Mouse (Mus musculus): ENCODE results near the gene Clic4. TPM values are rescaled to one million over a fixed set of nuclear protein-coding genes. Genes with fewer than 3 reads are reported as not detected.

Gene Clic4
- total and polyA plus RNA-seq, 3 experiments = 148 to 249 (median 248) TPM

DNA sequence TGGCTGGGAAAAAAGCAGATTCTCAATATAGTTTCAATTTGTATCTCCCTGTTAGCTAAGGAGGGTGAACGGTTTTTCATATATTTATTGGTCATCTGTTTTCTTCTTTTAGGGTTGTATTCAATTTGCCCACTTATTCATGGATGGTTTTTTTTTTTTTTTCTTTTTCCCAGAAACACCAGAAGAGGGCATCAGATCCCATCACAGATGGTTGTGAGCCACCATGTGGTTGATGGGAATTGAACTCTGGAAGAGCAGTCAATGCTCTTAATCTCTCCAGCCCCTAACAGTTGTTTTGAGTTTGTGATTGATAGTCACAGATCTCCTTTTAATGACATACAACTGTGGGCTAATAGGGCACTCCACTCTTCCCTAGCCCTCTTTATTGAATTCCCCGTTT is 62.8 kb downstream of the Clic4 start:
- WGBS = 84% methylated on average over 2 of the region's 2 CpGs
- intact Hi-C loops (cut with DNase I) = loop anchor here (5.0 kb wide), 1 partner anchor 318 kb away; no protein-coding TSS in a partner anchor
- no peak overlapping the region for H3K9ac ChIP-seq (ENCODE audit: low read depth, low read length)
- TF ChIP-seq POLR2A (IDR thresholded peaks at IDR 0.05; ENCODE audit: insufficient read depth, low read depth, low read length) (no peak), CTCF (IDR thresholded peaks at IDR 0.05) (0 out of 2 replicates have a peak, but pooled peaks have one; percentile 8), EP300 (IDR thresholded peaks at IDR 0.05; ENCODE audit: insufficient read depth, low read depth, low read length) (no peak)
- H3K27ac ChIP-seq = no peak overlapping the region
- H3K27me3 ChIP-seq (ENCODE audit: control insufficient read depth, insufficient read depth, low read length) = peaks cover 3% of the 10 kb centered on the region; the same call in 1 of the 2 replicates
- DNase-seq = no peak
- H3K36me3 ChIP-seq (ENCODE audit: control insufficient read depth, insufficient read depth, low read length) = no peaks in the 10 kb centered on the region
- peaks cover 2% of the 10 kb centered on the region; the same call in 1 of the 2 replicates for H3K4me1 ChIP-seq (ENCODE audit: control insufficient read depth, insufficient read depth, low read length)
- no peak overlapping the region for H3K4me3 ChIP-seq
- H3K79me2 ChIP-seq (replicated peaks; ENCODE audit: control insufficient read depth, insufficient read depth, low read length) = no peaks in the 10 kb centered on the region

GRCm38 (mm10) chr4:135205711-135206600 is 66.7 kb downstream of the Clic4 start:
- H3K4me3 ChIP-seq = peak overlapping the region; percentile 43
- no peak overlapping the region for H3K27ac ChIP-seq
- H3K27me3 ChIP-seq (ENCODE audit: control insufficient read depth, insufficient read depth, low read length) = peaks cover 3% of the 10 kb centered on the region; the same call in 1 of the 2 replicates
- H3K79me2 ChIP-seq (replicated peaks; ENCODE audit: control insufficient read depth, insufficient read depth, low read length) = no peaks in the 10 kb centered on the region
- H3K9ac ChIP-seq (ENCODE audit: low read depth, low read length) = peak overlapping the region; percentile 51
- TF ChIP-seq EP300 (IDR thresholded peaks at IDR 0.05; ENCODE audit: insufficient read depth, low read depth, low read length) (0 out of 2 replicates have a peak, but pooled peaks have one; percentile 32), CTCF (IDR thresholded peaks at IDR 0.05) (peak; percentile 96; the same call in 1 of the 2 replicates), POLR2A (IDR thresholded peaks at IDR 0.05; ENCODE audit: insufficient read depth, low read depth, low read length) (no peak)
- H3K4me1 ChIP-seq (ENCODE audit: control insufficient read depth, insufficient read depth, low read length) = peaks cover 5% of the 10 kb centered on the region; the same call in 1 of the 2 replicates
- intact Hi-C loops (cut with DNase I) = loop anchor here (1.0 to 5.0 kb wide), 5 partner anchors 47 to 314 kb away; no protein-coding TSS in a partner anchor
- 5% methylated on average over 47 of the region's 47 CpGs for WGBS
- no peaks in the 10 kb centered on the region for H3K36me3 ChIP-seq (ENCODE audit: control insufficient read depth, insufficient read depth, low read length)
- DNase-seq = peak; percentile 88

GRCm38 (mm10) chr4:135205254-135205653 is 67.4 kb downstream of the Clic4 start:
- no peak overlapping the region for H3K4me3 ChIP-seq
- H3K36me3 ChIP-seq (ENCODE audit: control insufficient read depth, insufficient read depth, low read length) = no peaks in the 10 kb centered on the region
- peaks cover 5% of the 10 kb centered on the region; the same call in 1 of the 2 replicates for H3K4me1 ChIP-seq (ENCODE audit: control insufficient read depth, insufficient read depth, low read length)
- H3K9ac ChIP-seq (ENCODE audit: low read depth, low read length) = no peak overlapping the region
- peaks cover 3% of the 10 kb centered on the region; the same call in 1 of the 2 replicates for H3K27me3 ChIP-seq (ENCODE audit: control insufficient read depth, insufficient read depth, low read length)
- WGBS = 62% methylated on average over 5 of the region's 5 CpGs
- no peak for TF ChIP-seq CTCF (IDR thresholded peaks at IDR 0.05)
- TF ChIP-seq POLR2A (IDR thresholded peaks at IDR 0.05; ENCODE audit: insufficient read depth, low read depth, low read length) = no peak
- TF ChIP-seq EP300 (IDR thresholded peaks at IDR 0.05; ENCODE audit: insufficient read depth, low read depth, low read length) = no peak
- no peak overlapping the region for H3K27ac ChIP-seq
- intact Hi-C loops (cut with DNase I) = loop anchor here (2.0 to 5.0 kb wide), 3 partner anchors 46 to 313 kb away; no protein-coding TSS in a partner anchor
- H3K79me2 ChIP-seq (replicated peaks; ENCODE audit: control insufficient read depth, insufficient read depth, low read length) = no peaks in the 10 kb centered on the region
- DNase-seq = no peak

DNA sequence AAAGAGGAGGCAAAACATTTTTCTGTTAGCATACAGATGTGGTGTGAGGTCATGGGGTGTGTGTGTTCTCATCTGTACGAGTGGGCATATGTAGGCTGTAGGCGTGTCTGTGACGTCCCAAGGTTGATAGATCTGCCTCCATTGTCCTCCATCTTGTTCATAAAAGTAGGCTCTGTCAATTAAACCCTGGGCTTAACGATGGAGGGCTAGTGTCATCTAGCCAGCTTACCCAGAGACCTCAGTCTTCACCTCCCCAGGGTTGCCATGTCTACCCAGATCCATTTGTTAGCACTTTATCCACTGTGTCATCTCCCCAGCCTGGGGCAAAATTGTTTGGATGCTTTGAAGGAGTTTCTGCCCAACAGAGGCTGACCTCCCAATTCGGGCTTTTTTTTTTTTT is 67.9 kb downstream of the Clic4 start:
- Histone ChIP-seq H3K9ac (ENCODE audit: low read depth, low read length) (no peak overlapping the region), H3K27me3 (ENCODE audit: control insufficient read depth, insufficient read depth, low read length) (peaks cover 3% of the 10 kb centered on the region; the same call in 1 of the 2 replicates), H3K4me1 (ENCODE audit: control insufficient read depth, insufficient read depth, low read length) (peaks cover 5% of the 10 kb centered on the region; the same call in 1 of the 2 replicates), H3K4me3 (no peak overlapping the region), H3K27ac (no peak overlapping the region), H3K79me2 (replicated peaks; ENCODE audit: control insufficient read depth, insufficient read depth, low read length) (no peaks in the 10 kb centered on the region), H3K36me3 (ENCODE audit: control insufficient read depth, insufficient read depth, low read length) (no peaks in the 10 kb centered on the region)
- DNase-seq = no peak
- no peak for TF ChIP-seq CTCF (IDR thresholded peaks at IDR 0.05)
- TF ChIP-seq EP300 (IDR thresholded peaks at IDR 0.05; ENCODE audit: insufficient read depth, low read depth, low read length) = no peak
- TF ChIP-seq POLR2A (IDR thresholded peaks at IDR 0.05; ENCODE audit: insufficient read depth, low read depth, low read length) = no peak
- intact Hi-C loops (cut with DNase I) = loop anchor here (2.0 to 5.0 kb wide), 3 partner anchors 46 to 312 kb away; no protein-coding TSS in a partner anchor
- WGBS = 75% methylated on average over 5 of the region's 5 CpGs

DNA sequence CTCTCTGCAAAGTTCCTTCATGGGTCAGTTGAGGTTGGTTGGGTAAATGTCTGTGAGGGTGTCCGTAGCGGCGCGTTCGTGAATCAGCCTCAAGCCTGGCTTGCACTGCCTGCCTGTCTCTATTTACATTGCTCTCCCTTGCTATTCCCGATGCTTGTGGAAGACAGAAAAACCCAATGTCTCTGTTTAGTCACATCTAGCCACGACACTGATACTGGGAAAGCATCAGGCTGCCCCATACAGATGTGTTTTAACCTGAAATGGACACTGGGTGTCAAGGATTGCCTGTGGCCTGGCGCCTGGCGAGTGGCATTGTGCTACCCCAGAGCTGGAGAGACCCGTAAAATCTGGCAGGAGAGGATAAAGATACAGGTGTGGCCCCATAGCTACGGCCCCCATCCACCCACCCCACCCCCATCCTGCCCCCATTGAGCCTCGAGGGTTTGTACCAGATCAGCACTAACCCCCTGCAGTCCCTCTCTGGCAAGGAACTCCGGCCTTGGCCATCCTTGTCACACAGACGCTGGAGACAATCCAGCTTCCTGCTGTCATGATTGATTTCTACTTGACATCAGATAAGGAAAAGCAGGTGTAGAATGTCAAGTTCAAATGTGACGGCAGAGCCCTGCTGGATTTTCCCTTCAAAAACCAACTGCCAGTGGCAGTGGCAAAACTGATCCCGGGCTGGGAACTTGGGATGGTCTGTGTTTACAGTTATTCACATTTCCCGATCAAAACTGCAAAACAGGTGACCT is 68.6 kb downstream of the Clic4 start:
- Histone ChIP-seq H3K79me2 (replicated peaks; ENCODE audit: control insufficient read depth, insufficient read depth, low read length) (no peaks in the 10 kb centered on the region), H3K36me3 (ENCODE audit: control insufficient read depth, insufficient read depth, low read length) (no peaks in the 10 kb centered on the region), H3K4me3 (peak overlapping the region; percentile 18; the same call in 1 of the 2 replicates), H3K27me3 (ENCODE audit: control insufficient read depth, insufficient read depth, low read length) (peaks cover 3% of the 10 kb centered on the region; the same call in 1 of the 2 replicates), H3K9ac (ENCODE audit: low read depth, low read length) (no peak overlapping the region), H3K27ac (no peak overlapping the region), H3K4me1 (ENCODE audit: control insufficient read depth, insufficient read depth, low read length) (peaks cover 5% of the 10 kb centered on the region; the same call in 1 of the 2 replicates)
- DNase-seq = no peak
- 39% methylated on average over 17 of the region's 17 CpGs for WGBS
- no peak for TF ChIP-seq POLR2A (IDR thresholded peaks at IDR 0.05; ENCODE audit: insufficient read depth, low read depth, low read length)
- intact Hi-C loops (cut with DNase I) = loop anchor here (2.0 kb wide), 2 partner anchors 45 to 185 kb away; no protein-coding TSS in a partner anchor
